Mouse (Mus musculus): ENCODE data around the gene Sec61a1. TPM values are rescaled to one million over a fixed set of nuclear protein-coding genes. Genes with fewer than 3 reads are reported as not detected.

Gene Sec61a1
- 10 to 100 TPM; 57.6 to 78.0 TPM for total RNA-seq (2021)
- long read RNA-seq, experiment 1, transcript Sec61a1-201 (12 exons, 3,172 nt), result major isoform, 46 of 52 reads
- long read RNA-seq, experiment 1, partial matches to known transcripts, result 3 of 52 reads
- long read RNA-seq, experiment 1, other reads (novel, unspliced or antisense), result 1 of 52 reads
- long read RNA-seq, experiment 2, transcript Sec61a1-201 (12 exons, 3,172 nt), result major isoform, 31 of 40 reads
- long read RNA-seq, experiment 2, partial matches to known transcripts, result 4 of 40 reads
- long read RNA-seq, experiment 2, other reads (novel, unspliced or antisense), result 5 of 40 reads

DNA sequence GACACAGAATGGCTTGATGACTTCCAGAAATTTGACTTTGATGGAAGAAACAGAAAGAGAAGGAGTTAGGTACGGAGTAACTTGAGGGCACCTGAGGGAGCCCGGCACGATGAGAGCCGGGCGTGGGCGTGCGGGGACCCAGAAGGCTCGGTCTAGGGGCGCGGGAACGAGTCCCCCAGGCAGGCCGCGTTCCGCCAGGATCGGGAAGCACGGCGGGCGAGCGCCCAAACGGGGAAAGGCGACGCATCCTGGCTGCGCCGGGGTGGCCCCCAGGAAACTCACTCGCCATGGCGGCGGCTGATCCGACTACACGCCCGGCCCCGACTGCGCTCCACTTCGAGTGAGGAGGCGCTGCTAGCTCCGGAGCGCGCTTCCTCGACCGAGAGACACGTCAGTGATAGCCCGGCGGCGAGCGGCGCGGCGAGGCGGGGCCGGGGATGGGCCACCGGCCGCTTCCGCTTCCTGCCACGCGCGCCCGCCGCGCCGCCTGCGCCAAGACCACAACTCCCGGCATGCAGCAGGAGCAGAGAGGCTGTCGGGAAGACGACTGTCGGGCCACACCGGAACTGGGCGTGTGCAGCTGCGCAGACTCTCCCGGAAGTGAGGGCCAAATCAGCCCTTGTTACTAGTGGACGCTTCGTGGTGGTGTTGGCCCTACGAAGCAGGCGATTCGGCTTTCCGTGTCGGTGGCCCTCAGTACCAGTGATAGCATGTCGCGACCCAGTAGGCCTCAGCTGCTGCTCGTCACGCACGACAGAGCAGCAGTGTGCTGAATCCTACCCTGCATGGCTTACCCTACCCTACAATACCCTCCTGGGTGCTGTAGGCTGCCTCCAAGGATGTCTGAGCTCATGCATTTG is at the start of gene Sec61a1:
Gene Sec61a1 (minus strand): TSS at position 502 of the 860 bp plus-strand sequence.
- DNase-seq, result peak; percentile 92

DNA sequence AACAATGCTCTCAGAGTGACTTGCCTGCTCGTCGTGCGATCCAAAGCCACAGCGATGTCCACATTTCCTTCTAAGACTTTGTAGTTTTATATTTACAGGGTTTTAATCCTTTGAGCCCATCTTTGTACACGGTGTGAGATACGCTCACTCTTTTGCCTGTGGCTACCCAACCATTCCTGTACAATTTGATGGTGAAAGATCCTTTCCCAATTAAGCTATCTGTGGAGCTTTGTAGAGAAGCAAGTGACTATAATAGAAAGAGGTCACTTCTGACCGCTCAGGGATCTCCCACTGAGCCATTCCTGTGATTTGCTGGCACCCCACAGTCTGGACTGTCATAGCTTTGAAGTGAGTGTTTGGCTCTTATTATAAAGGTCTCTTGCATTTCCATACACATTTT is 48.0 kb upstream of the Sec61a1 start:
- DNase-seq, result no peak

DNA sequence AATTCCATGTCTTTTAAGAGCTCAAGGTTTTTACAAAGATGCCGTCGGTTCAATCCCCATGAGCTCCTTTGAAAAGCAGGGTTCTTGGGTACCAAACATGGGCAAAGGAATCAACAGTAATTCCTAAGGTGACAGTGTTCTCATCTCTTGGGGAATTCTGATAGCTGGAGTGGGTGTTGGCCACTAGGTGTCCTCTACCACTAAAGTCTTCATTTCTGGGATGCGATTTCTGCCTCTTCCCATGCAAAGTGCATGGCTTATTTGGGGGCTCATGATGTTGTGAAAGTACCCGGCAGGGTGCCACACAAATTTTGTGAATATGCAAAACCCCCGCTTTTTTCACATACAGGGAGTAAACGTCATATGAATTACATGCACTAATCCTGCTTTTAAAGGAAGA is 46.3 kb upstream of the Sec61a1 start:
- DNase-seq, result no peak

- no peak for DNase-seq
Measured at GRCm38 (mm10) chr6:88560156-88560555, 41.5 kb upstream of the Sec61a1 start.

GRCm38 (mm10) chr6:88559688-88560087 is 41.0 kb upstream of the Sec61a1 start:
- no peak for DNase-seq

DNA sequence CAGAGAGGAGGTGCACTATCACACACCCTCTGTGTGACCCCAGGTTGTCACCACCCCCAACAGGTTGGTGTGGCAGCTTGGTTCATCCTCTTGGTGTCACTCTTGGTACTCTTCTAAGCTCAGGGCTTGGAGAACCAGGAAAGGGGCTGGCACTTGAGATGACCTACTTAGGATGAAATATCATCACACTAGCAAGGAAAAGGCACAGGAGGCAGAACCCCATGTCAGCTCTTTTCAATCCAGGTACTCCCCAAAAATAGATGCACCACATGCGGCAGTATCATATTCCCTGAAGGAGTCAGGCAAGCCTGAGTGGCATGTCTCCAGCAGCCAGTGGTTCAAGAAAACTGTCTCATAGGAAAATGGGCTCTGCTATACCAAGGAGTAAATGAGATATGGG is 39.4 kb upstream of the Sec61a1 start:
- DNase-seq, result peak; percentile 51

DNA sequence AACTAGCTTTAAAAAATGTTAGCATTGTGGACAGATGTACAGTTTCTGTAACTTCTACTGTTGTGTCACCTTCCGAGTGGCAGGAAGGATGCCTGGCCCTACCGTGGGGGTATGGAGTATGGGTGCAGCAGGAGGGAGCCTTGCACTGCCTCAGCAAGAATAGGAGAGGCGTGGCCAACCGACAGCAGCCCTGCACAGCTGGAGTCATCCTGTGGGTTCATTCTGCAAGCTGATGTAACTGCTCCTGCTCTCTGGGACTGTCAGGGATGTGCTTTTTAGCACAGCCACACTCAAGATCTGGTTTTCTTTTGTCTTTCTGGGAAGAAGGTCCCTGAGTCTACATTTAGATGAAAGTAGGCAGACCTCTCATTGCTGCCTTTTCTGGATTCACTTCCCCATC is 38.8 kb upstream of the Sec61a1 start:
- no peak for DNase-seq

DNA sequence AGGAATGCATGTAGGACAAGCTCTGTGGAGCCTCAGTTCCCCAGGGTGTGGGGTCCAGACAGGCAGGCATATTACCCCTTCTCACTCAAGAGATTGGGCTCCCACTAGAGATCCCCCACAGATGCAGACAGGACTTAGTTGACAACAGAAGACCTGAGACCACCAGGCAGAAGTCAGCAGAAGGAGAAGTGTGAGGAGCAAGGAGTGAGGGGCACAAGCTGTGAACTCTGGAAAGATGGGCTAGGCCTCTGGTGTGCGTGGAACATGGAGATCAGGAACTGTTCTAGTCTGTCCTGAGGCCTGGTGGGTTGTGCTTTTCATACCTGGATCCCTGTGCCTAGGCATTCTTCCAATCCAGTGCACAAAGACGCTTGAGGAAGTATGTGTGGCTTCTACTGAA is 31.2 kb upstream of the Sec61a1 start:
- DNase-seq, result no peak

DNA sequence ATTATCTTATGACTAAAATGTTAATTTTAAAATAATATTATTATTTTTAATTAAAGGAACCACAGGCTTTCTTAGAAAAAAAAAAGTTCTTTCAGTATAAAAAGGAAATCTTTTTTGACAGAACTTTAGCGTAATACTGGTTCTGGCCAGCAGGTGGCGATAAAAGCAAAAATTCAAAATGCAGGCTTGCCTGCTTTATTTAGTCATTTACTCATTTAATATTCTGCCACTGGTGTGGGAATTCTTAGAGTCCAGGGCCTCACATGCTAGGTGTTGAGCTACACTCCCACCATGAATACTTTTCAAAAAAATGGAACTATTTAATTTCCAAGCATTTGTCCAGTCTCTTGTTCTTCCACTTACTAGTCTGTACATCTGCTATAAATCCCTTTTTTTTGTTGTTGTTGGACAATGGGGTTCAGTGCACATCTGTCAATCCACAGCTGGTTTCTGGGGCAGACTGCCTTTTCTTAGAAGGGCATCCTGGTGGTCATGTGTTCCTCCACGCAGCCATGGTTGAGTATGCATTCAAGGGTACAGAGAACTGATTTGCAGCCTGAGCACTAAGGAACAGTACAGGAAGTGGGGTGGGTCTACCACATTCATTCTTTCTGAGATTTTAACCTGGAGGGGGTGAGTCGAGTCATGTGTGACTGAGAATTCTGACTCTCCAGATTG is 30.6 kb upstream of the Sec61a1 start:
- peak; percentile 75 for DNase-seq

- DNase-seq, result no peak
Measured at GRCm38 (mm10) chr6:88548405-88549049, 29.8 kb upstream of the Sec61a1 start.

DNA sequence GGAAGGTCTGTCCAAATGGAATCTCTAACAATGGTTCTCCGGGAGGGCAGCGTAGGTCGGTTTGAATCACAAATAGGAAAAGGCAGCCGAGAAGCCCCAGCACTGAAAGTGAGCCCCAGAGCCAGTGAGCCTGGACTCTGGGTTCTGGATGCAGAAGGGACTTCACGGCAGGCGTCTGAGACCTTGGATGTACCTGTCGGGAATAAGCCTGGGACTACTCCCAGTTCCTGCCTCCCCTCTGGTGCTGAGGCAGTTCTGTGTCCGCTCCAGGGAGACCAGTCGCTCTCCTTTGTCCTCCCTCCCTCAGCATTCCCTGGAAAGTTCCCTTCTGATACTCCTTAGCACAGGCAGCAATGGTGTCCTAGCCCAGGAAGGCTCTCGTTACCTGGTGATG is 26.7 kb upstream of the Sec61a1 start:
- no peak for DNase-seq

- DNase-seq, result no peak
Measured at GRCm38 (mm10) chr6:88544644-88545396, 26.1 kb upstream of the Sec61a1 start.

- no peak for DNase-seq
Measured at GRCm38 (mm10) chr6:88544241-88544640, 25.5 kb upstream of the Sec61a1 start.

- DNase-seq, result no peak
Measured at GRCm38 (mm10) chr6:88540093-88540755, 21.5 kb upstream of the Sec61a1 start.

- no peak for DNase-seq
Measured at GRCm38 (mm10) chr6:88530306-88530705, 11.6 kb upstream of the Sec61a1 start.

DNA sequence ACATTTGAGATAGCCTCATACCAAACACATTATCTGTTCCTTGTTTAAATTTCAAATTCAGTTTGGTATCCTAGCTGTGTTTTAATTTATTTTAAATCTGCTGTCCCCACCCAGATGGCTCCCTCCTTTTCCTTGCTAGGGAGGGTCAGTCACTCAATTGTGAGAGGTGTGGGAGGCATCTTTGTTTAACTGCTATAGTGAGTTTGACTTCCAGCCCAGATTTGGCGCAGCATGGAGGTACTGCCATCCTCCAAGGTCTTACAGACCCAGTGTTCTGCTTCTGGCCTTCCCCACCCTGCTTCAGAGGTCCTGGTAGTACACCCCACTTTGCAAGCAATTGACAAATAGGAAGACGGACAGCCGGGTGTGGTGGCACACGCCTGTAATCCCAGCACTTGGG is 5.4 kb upstream of the Sec61a1 start:
- DNase-seq, result no peak

DNA sequence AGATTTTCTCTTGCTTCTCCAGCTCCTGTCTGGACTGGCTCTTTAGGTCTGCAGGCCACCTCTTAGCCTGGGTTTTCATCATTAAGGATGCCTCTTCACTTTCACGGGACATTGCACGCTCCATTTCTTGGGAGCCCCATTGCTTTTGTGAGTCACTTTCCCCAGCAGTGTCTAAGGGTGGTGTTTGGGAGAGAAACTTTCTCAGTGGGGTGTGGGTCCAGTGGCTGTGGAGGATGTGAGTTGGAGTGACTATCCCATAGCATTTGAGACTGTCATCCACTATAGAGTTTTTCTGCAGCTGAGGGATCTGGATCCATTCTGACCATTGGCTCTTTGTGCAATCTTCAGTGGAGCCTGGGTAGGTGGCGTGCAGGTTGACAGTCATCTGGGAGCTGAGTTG is 4.7 kb upstream of the Sec61a1 start:
- no peak for DNase-seq

GRCm38 (mm10) chr6:88523043-88523442 is 4.3 kb upstream of the Sec61a1 start:
- DNase-seq, result no peak

GRCm38 (mm10) chr6:88522606-88523005 is 3.9 kb upstream of the Sec61a1 start:
- no peak for DNase-seq

GRCm38 (mm10) chr6:88521821-88522220 is 3.1 kb upstream of the Sec61a1 start:
- DNase-seq, result no peak

- DNase-seq, result no peak
Measured at GRCm38 (mm10) chr6:88517701-88518403, 853 bp downstream of the Sec61a1 start.
